Mouse (Mus musculus) ovary, adult 18-20 months (tissue): ENCODE data around the gene Fasn.
"Not testable (repeated sequence)": the region's sequence is repeated elsewhere in the genome, so short reads cannot be mapped to it uniquely, and the experiment has no call there.

Experiments
- DNase-seq: peaks from one replicate; pipeline ENCODE4 v3.0.0; 2022; ENCODE audit warnings: low spot score, mixed read lengths

Gene Fasn

GRCm38 (mm10) chr11:120823956-120824786, at the start of gene Fasn:
Gene Fasn (minus strand): TSS chr11:120824547.
- DNase-seq, result peak; percentile 96

- no peak for DNase-seq
These were observed 48.9 kb upstream of the Fasn start for GRCm38 (mm10) chr11:120873206-120873605.

- DNase-seq, result no peak
These were observed 47.2 kb upstream of the Fasn start for GRCm38 (mm10) chr11:120871521-120871920.

- DNase-seq, result no peak
These were observed 41.5 kb upstream of the Fasn start for GRCm38 (mm10) chr11:120865816-120866215.

GRCm38 (mm10) chr11:120862819-120863218, 38.5 kb upstream of the Fasn start:
- peak; percentile 48 for DNase-seq

GRCm38 (mm10) chr11:120855938-120856337, 31.6 kb upstream of the Fasn start:
- DNase-seq, result not testable (repeated sequence)

GRCm38 (mm10) chr11:120853788-120854187, 29.4 kb upstream of the Fasn start:
- DNase-seq, result no peak

GRCm38 (mm10) chr11:120853158-120853557, 28.8 kb upstream of the Fasn start:
- no peak for DNase-seq

GRCm38 (mm10) chr11:120852083-120852935, 28.0 kb upstream of the Fasn start:
- DNase-seq, result no peak

- DNase-seq, result no peak
These were observed 27.2 kb upstream of the Fasn start for GRCm38 (mm10) chr11:120851582-120851981.

GRCm38 (mm10) chr11:120851132-120851531, 26.8 kb upstream of the Fasn start:
- DNase-seq, result no peak

- DNase-seq, result no peak
These were observed 26.1 kb upstream of the Fasn start for GRCm38 (mm10) chr11:120850331-120851030.

GRCm38 (mm10) chr11:120846725-120847475, 22.6 kb upstream of the Fasn start:
- no peak for DNase-seq

- no peak for DNase-seq
These were observed 20.0 kb upstream of the Fasn start for GRCm38 (mm10) chr11:120844329-120844728.

- no peak for DNase-seq
These were observed 9.4 kb upstream of the Fasn start for GRCm38 (mm10) chr11:120833555-120834280.

- DNase-seq, result not testable (repeated sequence)
These were observed 8.6 kb upstream of the Fasn start for GRCm38 (mm10) chr11:120832962-120833361.

- no peak for DNase-seq
These were observed 7.5 kb upstream of the Fasn start for GRCm38 (mm10) chr11:120831659-120832440.

GRCm38 (mm10) chr11:120830686-120831085, 6.3 kb upstream of the Fasn start:
- DNase-seq, result no peak

GRCm38 (mm10) chr11:120829757-120830532, 5.6 kb upstream of the Fasn start:
- DNase-seq, result no peak
